Mouse (Mus musculus) myocyte (in vitro differentiated cells): ENCODE results near the gene Fbxw8.

ENCODE experiments used
- CEBPB ChIP-seq: IDR thresholded peaks from 2 replicates; pipeline ENCODE4 v1.6.1; 2011; ENCODE audit warnings: mild to moderate bottlenecking, moderate library complexity; ENCODE audit not compliant: poor library complexity, insufficient read depth, severe bottlenecking
- E2F4 ChIP-seq: IDR thresholded peaks from one replicate; pipeline ENCODE4 v1.6.1; 2011; ENCODE audit warnings: mild to moderate bottlenecking, control low read depth, moderate library complexity; ENCODE audit not compliant: insufficient read depth
- MAX ChIP-seq: IDR thresholded peaks from one replicate; pipeline ENCODE4 v1.6.1; 2011; ENCODE audit warnings: low read depth, mild to moderate bottlenecking, control low read depth
- MYOD1 ChIP-seq, 3 experiments: IDR thresholded peaks; one replicate each; pipeline ENCODE4 v1.6.1; 2011; ENCODE audit warnings: control low read depth in 2 of 3, low read depth in 2 of 3, mild to moderate bottlenecking in 2 of 3, moderate library complexity in 1 of 3; ENCODE audit not compliant: insufficient read length in 2 of 3, control insufficient read depth in 1 of 3
- MYOG ChIP-seq, 3 experiments: IDR thresholded peaks; one replicate each; pipeline ENCODE4 v1.6.1; 2011; ENCODE audit warnings: control low read depth in 2 of 3, low read depth in 2 of 3, mild to moderate bottlenecking in 2 of 3; ENCODE audit not compliant: insufficient read length in 2 of 3, control insufficient read depth in 1 of 3, insufficient read depth in 1 of 3
- POLR2A ChIP-seq: IDR thresholded peaks from one replicate; pipeline ENCODE4 v1.6.1; 2011; ENCODE audit warnings: low read depth, mild to moderate bottlenecking, control low read depth, moderate library complexity; ENCODE audit not compliant: insufficient read length
- POLR2AphosphoS2 ChIP-seq: IDR thresholded peaks from one replicate; pipeline ENCODE4 v1.6.1; 2011; ENCODE audit warnings: low read depth, control low read depth; ENCODE audit not compliant: insufficient read length
- SRF ChIP-seq: IDR thresholded peaks from one replicate; pipeline ENCODE4 v1.6.1; 2011; ENCODE audit warnings: low read depth; ENCODE audit not compliant: control insufficient read depth, insufficient read length
- TCF12 ChIP-seq: IDR thresholded peaks from one replicate; pipeline ENCODE4 v1.6.1; 2011; ENCODE audit warnings: mild to moderate bottlenecking, control low read depth; ENCODE audit not compliant: poor library complexity, insufficient read depth, severe bottlenecking
- TCF3 ChIP-seq: IDR thresholded peaks from one replicate; pipeline ENCODE4 v1.6.1; 2011; ENCODE audit warnings: low read depth, control low read depth; ENCODE audit not compliant: insufficient read length
- USF1 ChIP-seq: IDR thresholded peaks from one replicate; pipeline ENCODE4 v1.6.1; 2011; ENCODE audit warnings: low read depth, mild to moderate bottlenecking, control low read depth, moderate library complexity

- TF ChIP-seq MAX: no peak
- no peak for TF ChIP-seq CEBPB
- no peak for TF ChIP-seq POLR2A
- TF ChIP-seq MYOG (IDR thresholded peaks at IDR 0.05; ENCODE audit: control insufficient read depth in 1 of 3, insufficient read depth in 1 of 3, insufficient read length in 2 of 3, low read depth in 2 of 3): no peak
- no peak for TF ChIP-seq USF1
- no peak for TF ChIP-seq E2F4
- TF ChIP-seq MYOD1 (IDR thresholded peaks at IDR 0.05; ENCODE audit: control insufficient read depth in 1 of 3, insufficient read length in 2 of 3, low read depth in 2 of 3): no peak
- no peak for TF ChIP-seq POLR2AphosphoS2
- no peak for TF ChIP-seq TCF12
- TF ChIP-seq TCF3: no peak
- TF ChIP-seq SRF: no peak
Observed at GRCm38 (mm10) chr5:118204675-118205440, 49.6 kb upstream of the Fbxw8 start.
